Mouse (Mus musculus): ENCODE data around the gene Maml1.

DNA sequence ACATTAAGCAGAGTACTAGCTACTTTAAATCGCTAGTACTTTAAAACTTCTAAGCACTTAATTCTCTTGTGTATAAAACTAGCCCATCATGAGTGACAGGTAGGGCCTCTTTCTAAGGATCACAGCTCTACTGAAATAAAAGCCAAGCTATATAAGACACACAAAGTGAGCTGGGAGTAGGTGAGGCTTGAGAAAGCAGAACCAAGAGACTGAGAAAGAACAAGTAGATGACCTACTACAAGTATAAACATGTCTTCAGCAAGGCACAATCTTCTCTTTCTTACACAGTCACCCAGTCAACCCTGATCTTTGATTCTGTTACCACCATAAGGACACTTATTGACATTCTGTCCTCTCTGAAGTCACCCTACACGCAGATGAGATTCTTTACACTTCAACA is 20.7 kb upstream of the Maml1 start:
- TF ChIP-seq CTCF (IDR thresholded peaks at IDR 0.05; ENCODE audit: low read depth) = no peak
- no peak for TF ChIP-seq EP300 (IDR thresholded peaks at IDR 0.05; ENCODE audit: low read depth)

All from liver, postnatal 0 days (tissue).